Mouse (Mus musculus) G1E (cell line): ENCODE results near the gene Uckl1.

ENCODE experiments used
- CTCF ChIP-seq: IDR thresholded peaks from 2 replicates; pipeline ENCODE4 v1.5.1; 2012; ENCODE audit warnings: low read depth, low read length, inconsistent platforms, mixed read lengths
- GATA2 ChIP-seq: IDR thresholded peaks from 2 replicates; pipeline ENCODE4 v1.6.1; 2012; ENCODE audit warnings: low read depth, low read length, inconsistent platforms, borderline replicate concordance

DNA sequence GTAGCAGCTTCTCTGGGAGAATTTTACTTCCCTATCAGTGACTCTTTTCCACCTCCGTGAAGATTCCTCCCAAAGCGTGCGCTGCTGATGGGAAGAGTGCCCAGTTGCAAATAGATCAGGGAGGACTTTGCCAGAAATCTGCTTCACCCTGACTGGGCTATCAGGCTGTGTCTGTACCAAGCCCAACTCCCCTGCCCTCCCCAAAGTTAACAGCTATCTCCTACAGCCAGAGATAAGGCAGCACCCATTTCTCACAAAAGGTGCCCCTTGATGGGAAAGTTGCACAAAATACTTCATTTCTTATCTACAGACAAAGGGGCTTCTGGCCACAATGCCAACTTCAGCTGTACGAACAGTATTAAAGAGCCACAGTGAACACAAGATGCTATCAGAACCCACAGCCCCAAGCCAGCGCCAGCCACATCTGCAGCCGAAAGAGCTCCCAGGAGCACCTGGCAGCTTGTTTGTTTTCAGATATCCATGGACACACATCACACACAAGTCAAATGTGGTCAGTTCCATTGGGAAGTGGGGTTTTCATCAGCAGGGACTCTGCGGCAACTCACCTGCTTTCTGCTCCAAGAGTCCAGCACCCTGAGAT, 6.6 kb downstream of the Uckl1 start:
- TF ChIP-seq CTCF = no peak
- TF ChIP-seq GATA2 = no peak
